Mouse (Mus musculus) intestine, embryonic 14.5 days (tissue): ENCODE measurements at regions not wholly inside any gene's neighbourhood (a gene's known extent, or its start where the extent isn't known, plus 50 kb on each side); places are given as distances from the start of the nearest gene placed in this dataset.
A peak's percentile ranks its signal among the peaks of the same experiment; 100 is the strongest.

Experiments used
- ATAC-seq: fragments of 200-750 bp; cut with Nextera tagmentation; replicated peaks from 2 replicates; pipeline ENCODE4 v1.8.0; 2017; ENCODE audit warnings: low read depth, moderate number of reproducible peaks, moderate TSS enrichment, moderate library complexity; ENCODE audit not compliant: low FRiP score, low TSS enrichment
- DNase-seq: peaks from one replicate; pipeline ENCODE4 v3.0.0-alpha.2; 2018; ENCODE audit warnings: low spot score
- H3K27ac ChIP-seq: fragments of 300-500 bp; sonication (generic); 2 replicates; pipeline ENCODE4 v1.5.1; 2014; ENCODE audit warnings: low read depth, mild to moderate bottlenecking, control low read depth
- H3K27me3 ChIP-seq: fragments of 300-500 bp; sonication (generic); replicated peaks from 2 replicates; pipeline ENCODE4 v1.6.1; 2014; ENCODE audit warnings: low read length, control low read depth; ENCODE audit not compliant: control insufficient read depth, insufficient read depth
- H3K36me3 ChIP-seq: fragments of 300-500 bp; sonication (generic); 2 replicates; pipeline ENCODE4 v1.6.1; 2014; ENCODE audit warnings: low read length, control low read depth; ENCODE audit not compliant: control insufficient read depth, insufficient read depth
- H3K4me1 ChIP-seq: fragments of 300-500 bp; sonication (generic); replicated peaks from 2 replicates; pipeline ENCODE4 v1.6.1; 2014; ENCODE audit warnings: low read length, control low read depth, mixed read lengths; ENCODE audit not compliant: control insufficient read depth, insufficient read depth
- H3K4me2 ChIP-seq: fragments of 300-500 bp; sonication (generic); 2 replicates; pipeline ENCODE4 v1.6.1; 2014; ENCODE audit warnings: low read length
- H3K4me3 ChIP-seq: fragments of 300-500 bp; sonication (generic); 2 replicates; pipeline ENCODE4 v1.5.1; 2014; ENCODE audit warnings: low read depth, low read length, control low read depth, mixed read lengths
- H3K9ac ChIP-seq: fragments of 300-500 bp; sonication (generic); 2 replicates; pipeline ENCODE4 v1.6.1; 2014; ENCODE audit warnings: mild to moderate bottlenecking, low read length
- H3K9me3 ChIP-seq: fragments of 300-500 bp; sonication (generic); 2 replicates; pipeline ENCODE4 v1.6.1; 2016; ENCODE audit warnings: low read length, control low read depth; ENCODE audit not compliant: control insufficient read depth
- WGBS: fragments of 180-500 bp; shearing (Covaris S2); extraction: QIAGEN DNeasy Blood & Tissue Kit; methylation state at CpG from one replicate; pipeline ENCODE4 v1.1.7; 2014; 5-methylcytosine and 5-hydroxymethylcytosine counted together

GRCm38 (mm10) chr16:5487259-5487658 lies 231.5 kb upstream of the Eef2kmt start:
- Histone ChIP-seq H3K4me1 (no peaks in the 10 kb centered on the region), H3K9me3 (no peaks in the 10 kb centered on the region), H3K9ac (no peak overlapping the region), H3K4me3 (no peak overlapping the region), H3K27me3 (no peaks in the 10 kb centered on the region), H3K27ac (no peak overlapping the region), H3K4me2 (no peak overlapping the region), H3K36me3 (no peaks in the 10 kb centered on the region)
- WGBS, result 49% methylated on average over 3 of the region's 3 CpGs
- DNase-seq (no peak), ATAC-seq (no peak)

DNA sequence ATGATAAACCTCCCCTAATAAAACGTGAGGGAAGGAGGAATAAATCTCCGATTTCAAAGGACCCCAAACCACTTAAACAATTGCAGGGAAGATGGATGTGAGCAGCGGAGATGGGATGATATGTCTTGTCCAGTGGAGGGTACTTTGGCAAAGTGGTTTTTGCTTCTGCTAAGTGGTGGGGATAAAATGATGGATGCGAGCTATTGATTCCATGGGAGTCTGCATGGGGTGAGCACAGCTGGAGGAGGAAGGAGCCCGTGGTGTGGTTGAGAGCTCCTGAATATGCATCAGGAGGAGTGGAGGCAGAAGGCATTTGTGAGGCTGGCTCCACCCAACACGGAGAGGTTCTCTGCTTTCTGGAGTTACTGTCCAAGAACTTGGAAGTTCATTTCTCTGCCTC lies 227.6 kb upstream of the Eef2kmt start:
- 18% methylated on average over 6 of the region's 6 CpGs for WGBS
- H3K9me3 ChIP-seq, result no peaks in the 10 kb centered on the region
- ATAC-seq, result no peak
- H3K27me3 ChIP-seq, result no peaks in the 10 kb centered on the region
- no peak overlapping the region for H3K9ac ChIP-seq
- no peaks in the 10 kb centered on the region for H3K4me1 ChIP-seq
- no peak overlapping the region for H3K4me3 ChIP-seq
- DNase-seq, result no peak
- no peak overlapping the region for H3K27ac ChIP-seq
- H3K4me2 ChIP-seq, result no peak overlapping the region
- no peaks in the 10 kb centered on the region for H3K36me3 ChIP-seq

- no peak for DNase-seq
- H3K27me3 ChIP-seq, result no peaks in the 10 kb centered on the region
- H3K4me3 ChIP-seq, result no peak overlapping the region
- no peaks in the 10 kb centered on the region for H3K36me3 ChIP-seq
- no peak for ATAC-seq
- H3K27ac ChIP-seq, result no peak overlapping the region
- H3K4me2 ChIP-seq, result no peak overlapping the region
- no peaks in the 10 kb centered on the region for H3K9me3 ChIP-seq
- H3K9ac ChIP-seq, result no peak overlapping the region
- no peaks in the 10 kb centered on the region for H3K4me1 ChIP-seq
- WGBS, result 64% methylated on average over 1 of the region's 1 CpGs
These were observed 224.4 kb upstream of the Eef2kmt start for GRCm38 (mm10) chr16:5480148-5480547.

- no peak overlapping the region for H3K4me2 ChIP-seq
- ATAC-seq (no peak), DNase-seq (no peak)
- no peak overlapping the region for H3K9ac ChIP-seq
- no peaks in the 10 kb centered on the region for H3K27me3 ChIP-seq
- H3K4me3 ChIP-seq, result no peak overlapping the region
- H3K9me3 ChIP-seq, result no peaks in the 10 kb centered on the region
- no peak overlapping the region for H3K27ac ChIP-seq
- no peaks in the 10 kb centered on the region for H3K36me3 ChIP-seq
- no peaks in the 10 kb centered on the region for H3K4me1 ChIP-seq
These were observed 223.2 kb upstream of the Eef2kmt start for GRCm38 (mm10) chr16:5478970-5479369.

GRCm38 (mm10) chr16:5471321-5471720 lies 215.5 kb upstream of the Eef2kmt start:
- no peak overlapping the region for H3K4me3 ChIP-seq
- no peaks in the 10 kb centered on the region for H3K36me3 ChIP-seq
- WGBS, result 22% methylated on average over 5 of the region's 5 CpGs
- H3K9ac ChIP-seq, result no peak overlapping the region
- H3K27me3 ChIP-seq, result no peaks in the 10 kb centered on the region
- no peak overlapping the region for H3K27ac ChIP-seq
- ATAC-seq, result no peak
- no peaks in the 10 kb centered on the region for H3K4me1 ChIP-seq
- H3K4me2 ChIP-seq, result no peak overlapping the region
- peak; percentile 67 for DNase-seq
- no peaks in the 10 kb centered on the region for H3K9me3 ChIP-seq

- DNase-seq, result no peak
- H3K4me1 ChIP-seq, result no peaks in the 10 kb centered on the region
- H3K36me3 ChIP-seq, result no peaks in the 10 kb centered on the region
- H3K9ac ChIP-seq, result no peak overlapping the region
- no peak for ATAC-seq
- H3K4me3 ChIP-seq, result no peak overlapping the region
- H3K27ac ChIP-seq, result no peak overlapping the region
- 7% methylated on average over 3 of the region's 3 CpGs for WGBS
- no peaks in the 10 kb centered on the region for H3K9me3 ChIP-seq
- H3K27me3 ChIP-seq, result no peaks in the 10 kb centered on the region
- no peak overlapping the region for H3K4me2 ChIP-seq
These were observed 211.8 kb upstream of the Eef2kmt start for GRCm38 (mm10) chr16:5467587-5467986.

DNA sequence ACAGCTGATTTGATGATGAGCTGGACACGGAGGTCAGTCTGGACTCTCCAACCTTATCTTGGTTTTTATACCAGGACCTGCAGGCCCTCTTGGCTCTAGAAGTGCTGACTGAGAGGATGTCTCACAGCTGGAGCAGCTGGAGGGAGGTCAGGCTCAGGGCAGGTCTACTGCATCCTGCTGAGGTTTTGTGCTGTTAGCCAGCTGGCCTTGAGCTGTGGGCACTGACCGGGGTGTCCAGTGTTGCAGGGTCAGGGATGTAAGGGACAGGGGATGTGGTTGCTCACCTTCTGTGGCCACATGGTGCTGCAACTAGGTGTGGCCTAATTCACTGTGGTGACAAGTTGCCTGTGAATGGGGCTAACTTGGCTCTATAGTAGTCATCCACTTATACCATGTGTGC lies 211.0 kb upstream of the Eef2kmt start:
- Histone ChIP-seq H3K4me2 (no peak overlapping the region), H3K4me1 (no peaks in the 10 kb centered on the region), H3K27me3 (no peaks in the 10 kb centered on the region), H3K9me3 (no peaks in the 10 kb centered on the region), H3K27ac (no peak overlapping the region), H3K4me3 (no peak overlapping the region), H3K9ac (no peak overlapping the region), H3K36me3 (no peaks in the 10 kb centered on the region)
- DNase-seq (no peak), ATAC-seq (no peak)
- 58% methylated on average over 2 of the region's 2 CpGs for WGBS

DNA sequence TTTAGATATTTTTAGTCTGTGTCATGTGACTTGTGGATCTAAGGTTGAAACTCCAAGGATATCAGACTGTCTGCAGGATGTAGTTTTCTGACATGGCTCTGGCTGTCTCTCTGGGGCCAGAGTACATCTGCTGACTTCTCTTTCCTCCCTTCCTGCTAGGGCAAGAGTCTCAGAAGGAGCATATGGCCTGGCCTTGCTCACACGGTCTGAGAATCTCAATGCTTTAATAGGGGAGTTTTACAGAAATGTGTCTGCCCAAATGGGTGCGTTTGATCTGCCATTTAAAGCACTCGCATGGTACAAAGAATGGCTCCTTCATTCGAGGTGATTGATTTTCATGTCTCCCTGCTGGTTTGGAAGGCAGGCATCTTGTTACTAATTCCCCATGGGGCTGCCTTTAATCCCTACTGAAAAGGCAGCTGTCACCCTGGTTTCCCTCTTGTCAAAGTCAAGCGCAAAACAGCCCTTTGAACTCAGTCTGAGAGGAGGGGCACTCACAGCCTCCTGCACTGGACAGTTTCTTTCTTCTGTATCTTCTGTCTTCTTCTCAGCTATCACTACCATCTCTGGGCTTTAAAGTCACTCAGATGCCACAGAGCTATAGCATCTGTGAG lies 199.7 kb upstream of the Eef2kmt start:
- Histone ChIP-seq H3K27ac (no peak overlapping the region), H3K9me3 (no peaks in the 10 kb centered on the region), H3K4me2 (no peak overlapping the region), H3K36me3 (no peaks in the 10 kb centered on the region), H3K9ac (no peak overlapping the region), H3K27me3 (no peaks in the 10 kb centered on the region), H3K4me1 (no peaks in the 10 kb centered on the region), H3K4me3 (no peak overlapping the region)
- ATAC-seq (no peak), DNase-seq (no peak)
- 22% methylated on average over 5 of the region's 5 CpGs for WGBS

DNA sequence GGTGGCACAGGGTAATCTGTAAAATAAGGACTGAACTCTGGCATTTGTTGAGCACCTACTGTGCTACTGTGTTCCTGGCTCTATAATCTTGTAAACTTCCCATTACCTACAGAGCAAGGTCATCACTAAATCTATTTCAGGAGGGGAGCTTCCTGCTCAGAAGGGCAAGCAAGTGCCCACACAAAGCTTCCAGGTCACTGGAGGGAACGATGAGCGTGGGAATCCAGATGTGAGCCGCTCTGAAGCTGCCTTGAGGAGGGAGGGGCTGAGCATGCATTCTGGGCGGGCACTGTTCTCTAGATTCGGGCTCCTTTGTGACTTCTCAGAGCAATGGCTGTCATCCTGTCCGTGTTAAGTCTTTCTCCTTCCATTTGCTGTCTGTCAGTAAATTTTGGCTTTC lies 198.5 kb upstream of the Eef2kmt start:
- 31% methylated on average over 6 of the region's 6 CpGs for WGBS

More for the DNA sequence above, 198.5 kb upstream of the Eef2kmt start:
- no peak overlapping the region for H3K4me2 ChIP-seq
- no peaks in the 10 kb centered on the region for H3K36me3 ChIP-seq
- H3K4me1 ChIP-seq, result no peaks in the 10 kb centered on the region
- H3K9ac ChIP-seq, result no peak overlapping the region
- H3K27me3 ChIP-seq, result no peaks in the 10 kb centered on the region
- DNase-seq, result no peak
- no peaks in the 10 kb centered on the region for H3K9me3 ChIP-seq
- no peak overlapping the region for H3K4me3 ChIP-seq
- no peak overlapping the region for H3K27ac ChIP-seq
- ATAC-seq, result no peak
